Mouse (Mus musculus): ENCODE data around the gene Spem2.

GRCm38 (mm10) chr11:69803328-69803727, 14.9 kb downstream of the Spem2 start:
- TF ChIP-seq CTCF (IDR thresholded peaks at IDR 0.05) (no peak), EP300 (IDR thresholded peaks at IDR 0.05) (no peak)
